Mouse (Mus musculus) kidney, embryonic 14.5 days (tissue): Measurements from ENCODE around the gene Bach2. TPM values are rescaled to one million over a fixed set of nuclear protein-coding genes. Genes with fewer than 3 reads are reported as not detected.

Experiments used
- ATAC-seq: fragments of 200-750 bp; cut with Nextera tagmentation; 2 replicates; pipeline ENCODE4 v1.8.0; 2017; ENCODE audit warnings: moderate number of reproducible peaks, mild to moderate bottlenecking, moderate TSS enrichment, moderate library complexity; ENCODE audit not compliant: low FRiP score, low TSS enrichment
- H3K27ac ChIP-seq: fragments of 300-500 bp; sonication (generic); 2 replicates; pipeline ENCODE4 v1.5.1; 2014; ENCODE audit warnings: low read depth, mild to moderate bottlenecking, low read length, moderate library complexity, mixed read lengths
- H3K27me3 ChIP-seq: fragments of 300-500 bp; sonication (generic); 2 replicates; pipeline ENCODE4 v1.6.1; 2014; ENCODE audit warnings: mild to moderate bottlenecking, low read length; ENCODE audit not compliant: control insufficient read depth, insufficient read depth
- H3K36me3 ChIP-seq: fragments of 300-500 bp; sonication (generic); 2 replicates; pipeline ENCODE4 v1.6.1; 2014; ENCODE audit warnings: low read length, mixed read lengths; ENCODE audit not compliant: control insufficient read depth, insufficient read depth
- H3K4me1 ChIP-seq: fragments of 300-500 bp; sonication (generic); 2 replicates; pipeline ENCODE4 v1.6.1; 2014; ENCODE audit warnings: low read length, mixed read lengths; ENCODE audit not compliant: control insufficient read depth, insufficient read depth
- H3K4me2 ChIP-seq: fragments of 300-500 bp; sonication (generic); replicated peaks from 2 replicates; pipeline ENCODE4 v1.6.1; 2014; ENCODE audit warnings: low read depth, mild to moderate bottlenecking, low read length
- H3K4me3 ChIP-seq: fragments of 300-500 bp; sonication (generic); 2 replicates; pipeline ENCODE4 v1.5.1; 2014; ENCODE audit warnings: mild to moderate bottlenecking, low read length
- H3K9ac ChIP-seq: fragments of 300-500 bp; sonication (generic); 2 replicates; pipeline ENCODE4 v1.6.1; 2014; ENCODE audit warnings: low read depth, mild to moderate bottlenecking, low read length, moderate library complexity
- H3K9me3 ChIP-seq: fragments of 300-500 bp; sonication (generic); 2 replicates; pipeline ENCODE4 v1.6.1; 2016; ENCODE audit warnings: low read length; ENCODE audit not compliant: control insufficient read depth
- WGBS: fragments of 180-500 bp; shearing (Covaris S2); extraction: QIAGEN DNeasy Blood & Tissue Kit; methylation state at CpG from one replicate; pipeline ENCODE4 v1.1.7; 2014; 5-methylcytosine and 5-hydroxymethylcytosine counted together
- polyA plus RNA-seq: library from polyadenylated mRNA; unstranded; fragments of >200 nt; fragmentation: Nextera tagmentation; extraction: Ambion mirVana; gene quantifications from 2 replicates; pipeline ENCODE4 v1.2.1, GENCODE M21; 2014

Bach2 gene
- polyA plus RNA-seq, 1 experiment from 2014 or later, result 13.3 TPM

DNA sequence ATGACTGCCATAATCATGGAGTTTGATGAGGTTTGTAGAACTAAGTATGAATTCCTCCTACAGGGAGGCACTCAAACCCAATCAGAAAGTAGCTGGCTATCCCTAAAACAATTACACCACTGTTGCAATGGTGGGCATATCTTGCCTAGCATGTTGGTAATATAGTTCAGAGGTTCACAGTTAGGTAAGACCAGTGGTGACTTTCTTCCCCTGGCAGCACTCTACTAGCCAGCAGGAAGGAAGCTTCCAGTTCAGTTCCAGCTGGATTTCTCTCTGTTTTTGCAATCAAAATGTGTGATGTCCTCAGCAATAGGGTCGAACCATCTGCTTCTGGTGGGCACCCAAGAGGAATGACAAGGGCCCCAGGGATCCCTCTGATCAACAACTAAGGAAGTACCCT is 196.0 kb downstream of the Bach2 start:
- Histone ChIP-seq H3K4me1 (0 out of 2 replicates have a peak, but pooled peaks cover 5% of the 10 kb centered on the region), H3K4me2 (no peak overlapping the region), H3K36me3 (no peaks in the 10 kb centered on the region), H3K27ac (no peak overlapping the region), H3K9ac (no peak overlapping the region), H3K4me3 (no peak overlapping the region), H3K27me3 (no peaks in the 10 kb centered on the region), H3K9me3 (no peaks in the 10 kb centered on the region)
- WGBS, result 93% methylated on average over 1 of the region's 1 CpGs
- ATAC-seq, result no peak

DNA sequence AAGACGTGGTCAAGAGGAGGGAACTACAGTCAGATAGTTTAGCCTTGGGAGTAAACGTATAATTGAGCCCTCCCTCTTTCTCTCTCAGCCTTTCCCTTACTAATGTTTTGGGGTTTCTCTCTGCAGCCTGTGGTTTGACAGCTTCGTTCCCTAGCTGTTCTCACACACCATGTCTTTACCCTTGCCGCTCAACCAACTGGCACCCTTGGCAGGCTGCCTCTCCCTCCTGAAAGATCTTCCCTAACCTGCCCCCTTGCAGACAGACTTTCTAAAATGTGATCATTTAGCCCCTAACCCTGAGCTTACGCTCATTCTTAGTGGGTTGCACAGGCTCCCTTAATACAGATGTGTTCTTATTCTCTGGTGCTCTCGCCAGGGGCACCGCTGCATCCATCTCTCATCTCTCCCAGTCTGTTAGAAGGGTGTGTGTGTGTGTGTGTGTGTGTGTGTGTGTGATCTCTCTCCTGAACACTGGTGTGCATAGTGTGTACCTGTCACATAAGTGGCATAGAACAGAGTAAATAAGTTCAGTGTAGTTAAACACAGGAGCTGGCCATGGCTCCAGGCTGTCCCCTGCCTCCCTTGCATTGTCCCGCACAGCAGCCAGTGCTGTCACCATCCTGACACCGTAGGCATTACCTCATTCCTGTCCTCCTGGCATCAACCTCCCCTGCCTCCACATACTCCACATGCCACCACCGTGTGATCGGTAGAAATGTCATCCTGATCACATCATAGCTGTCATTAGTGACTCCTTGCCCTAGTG is 201.6 kb downstream of the Bach2 start:
- H3K9ac ChIP-seq, result no peak overlapping the region
- WGBS, result 85% methylated on average over 11 of the region's 11 CpGs

DNA sequence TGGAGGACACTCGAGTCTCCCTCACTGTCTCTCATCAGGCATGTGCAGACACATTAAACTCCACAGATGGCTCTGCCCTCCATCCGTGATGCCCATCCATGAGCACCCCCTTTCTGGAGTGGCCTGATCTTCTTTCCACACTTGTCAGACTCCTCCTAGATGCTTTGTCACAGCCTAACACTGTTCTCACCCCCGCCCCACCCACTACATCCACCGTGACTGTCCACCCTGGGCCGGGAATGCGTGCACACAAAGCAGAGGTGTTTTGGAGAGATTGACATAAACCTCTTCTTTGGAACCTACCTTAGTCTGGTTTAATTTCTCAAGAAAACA is 202.1 kb downstream of the Bach2 start:
- no peak overlapping the region for H3K27ac ChIP-seq
- no peaks in the 10 kb centered on the region for H3K9me3 ChIP-seq
- H3K36me3 ChIP-seq, result no peaks in the 10 kb centered on the region
- ATAC-seq, result no peak
- H3K4me1 ChIP-seq, result no peaks in the 10 kb centered on the region
- no peak overlapping the region for H3K4me2 ChIP-seq
- H3K9ac ChIP-seq, result no peak overlapping the region
- H3K27me3 ChIP-seq, result no peaks in the 10 kb centered on the region
- H3K4me3 ChIP-seq, result no peak overlapping the region
- WGBS, result 79% methylated on average over 6 of the region's 6 CpGs

More for the DNA sequence above, 201.6 kb downstream of the Bach2 start:
- Histone ChIP-seq H3K27me3 (no peaks in the 10 kb centered on the region), H3K4me3 (no peak overlapping the region), H3K4me1 (no peaks in the 10 kb centered on the region), H3K4me2 (no peak overlapping the region), H3K27ac (no peak overlapping the region), H3K9me3 (no peaks in the 10 kb centered on the region), H3K36me3 (no peaks in the 10 kb centered on the region)
- ATAC-seq, result no peak

DNA sequence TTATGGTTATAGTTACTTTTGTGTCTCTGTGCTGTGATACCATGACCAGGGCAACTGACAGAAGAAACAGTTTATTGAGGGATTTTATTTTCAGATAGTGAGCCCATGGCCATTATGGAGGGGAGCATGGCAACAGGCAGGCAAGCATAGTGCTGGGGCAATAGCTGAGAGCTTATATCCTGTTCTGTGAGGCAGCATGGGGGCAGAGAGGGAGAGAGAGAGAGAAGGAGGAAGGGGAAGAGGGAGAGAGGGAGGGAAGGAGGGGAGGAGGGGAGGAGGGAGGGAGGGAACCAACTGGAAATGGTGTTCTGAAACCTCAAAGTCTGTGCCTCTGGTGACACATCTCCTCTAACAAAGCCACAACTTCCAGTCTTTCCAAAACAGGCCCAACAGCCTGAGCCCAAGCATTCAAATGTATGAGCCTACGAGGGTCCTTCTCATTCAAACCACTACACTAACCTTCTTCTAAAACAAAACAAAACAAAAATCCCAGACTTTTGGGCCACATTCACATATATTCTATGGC is 206.1 kb downstream of the Bach2 start:
- 96% methylated on average over 1 of the region's 1 CpGs for WGBS
- Histone ChIP-seq H3K27ac (no peak overlapping the region), H3K4me2 (no peak overlapping the region), H3K4me1 (no peaks in the 10 kb centered on the region), H3K4me3 (no peak overlapping the region), H3K9ac (no peak overlapping the region), H3K9me3 (no peaks in the 10 kb centered on the region), H3K36me3 (no peaks in the 10 kb centered on the region), H3K27me3 (no peaks in the 10 kb centered on the region)
- ATAC-seq, result no peak

DNA sequence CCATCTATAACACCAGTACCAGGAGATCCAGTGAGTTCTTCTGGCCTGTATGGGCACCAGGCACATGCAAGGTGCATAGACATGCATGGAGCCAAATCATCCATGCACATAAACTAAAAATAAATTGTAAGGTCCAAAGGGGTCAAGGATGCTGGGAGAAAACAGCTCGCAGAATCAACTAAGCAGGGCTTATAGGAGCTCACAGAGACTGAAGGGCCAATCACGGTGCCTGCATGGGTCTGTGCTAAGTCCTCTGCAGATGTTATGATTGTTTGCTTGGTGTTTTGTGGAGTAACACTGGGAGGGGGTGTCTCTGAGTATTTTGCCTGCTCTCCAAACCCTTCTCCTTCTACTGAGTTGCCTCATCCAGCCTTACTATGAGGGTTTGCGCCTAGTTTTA is 209.2 kb downstream of the Bach2 start:
- H3K9ac ChIP-seq, result no peak overlapping the region
- no peak overlapping the region for H3K27ac ChIP-seq
- ATAC-seq, result no peak
- no peaks in the 10 kb centered on the region for H3K27me3 ChIP-seq
- no peaks in the 10 kb centered on the region for H3K36me3 ChIP-seq
- no peak overlapping the region for H3K4me3 ChIP-seq
- H3K4me2 ChIP-seq, result no peak overlapping the region
- H3K4me1 ChIP-seq, result no peaks in the 10 kb centered on the region
- WGBS, result 92% methylated on average over 3 of the region's 3 CpGs
- no peaks in the 10 kb centered on the region for H3K9me3 ChIP-seq

DNA sequence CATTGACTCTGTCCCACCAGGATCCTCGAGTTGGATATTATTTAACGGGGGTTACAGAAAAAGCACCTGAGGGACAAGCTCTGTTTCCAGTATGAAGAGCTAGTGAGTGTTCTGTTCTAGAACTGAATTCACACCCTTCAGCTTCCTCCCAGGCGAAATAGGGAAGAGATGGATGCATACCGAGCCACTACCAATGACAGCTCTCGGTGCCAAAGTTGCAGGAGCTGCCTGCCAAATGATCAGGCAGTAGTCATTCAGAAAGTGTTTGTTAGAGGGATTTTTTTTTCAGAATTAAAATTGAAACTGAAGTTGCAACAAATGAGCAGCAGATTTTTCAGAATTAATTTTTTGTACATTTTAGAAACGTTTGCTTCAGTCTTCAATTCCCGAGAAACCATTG is 223.4 kb downstream of the Bach2 start:
- WGBS, result 89% methylated on average over 7 of the region's 7 CpGs
- Histone ChIP-seq H3K36me3 (no peaks in the 10 kb centered on the region), H3K4me1 (no peaks in the 10 kb centered on the region), H3K9ac (no peak overlapping the region), H3K27ac (no peak overlapping the region), H3K27me3 (no peaks in the 10 kb centered on the region), H3K9me3 (no peaks in the 10 kb centered on the region), H3K4me3 (no peak overlapping the region), H3K4me2 (no peak overlapping the region)
- no peak for ATAC-seq

DNA sequence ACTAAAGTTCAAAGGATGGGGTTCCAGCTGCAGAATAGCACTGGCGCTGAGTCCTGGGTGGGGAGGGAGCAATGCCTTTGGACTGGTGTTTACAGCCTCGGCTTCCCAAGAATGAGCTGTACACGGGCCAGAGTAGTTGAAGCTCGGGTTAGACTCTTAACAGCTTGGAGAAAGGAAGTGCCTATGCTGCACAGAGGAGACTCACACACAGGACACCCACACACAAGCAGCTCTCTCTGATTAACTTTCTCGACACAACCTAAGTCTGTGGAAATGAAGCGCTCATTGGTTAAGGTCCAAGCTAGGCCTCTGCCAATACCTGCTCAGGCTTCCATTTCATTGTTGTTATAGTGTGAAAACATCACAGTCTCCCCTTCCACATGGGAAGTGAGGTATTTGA is 224.5 kb downstream of the Bach2 start:
- no peaks in the 10 kb centered on the region for H3K4me1 ChIP-seq
- H3K4me2 ChIP-seq, result no peak overlapping the region
- H3K9me3 ChIP-seq, result no peaks in the 10 kb centered on the region
- no peak for ATAC-seq
- no peak overlapping the region for H3K27ac ChIP-seq
- H3K27me3 ChIP-seq, result no peaks in the 10 kb centered on the region
- no peaks in the 10 kb centered on the region for H3K36me3 ChIP-seq
- 88% methylated on average over 6 of the region's 6 CpGs for WGBS
- H3K4me3 ChIP-seq, result no peak overlapping the region
- no peak overlapping the region for H3K9ac ChIP-seq

DNA sequence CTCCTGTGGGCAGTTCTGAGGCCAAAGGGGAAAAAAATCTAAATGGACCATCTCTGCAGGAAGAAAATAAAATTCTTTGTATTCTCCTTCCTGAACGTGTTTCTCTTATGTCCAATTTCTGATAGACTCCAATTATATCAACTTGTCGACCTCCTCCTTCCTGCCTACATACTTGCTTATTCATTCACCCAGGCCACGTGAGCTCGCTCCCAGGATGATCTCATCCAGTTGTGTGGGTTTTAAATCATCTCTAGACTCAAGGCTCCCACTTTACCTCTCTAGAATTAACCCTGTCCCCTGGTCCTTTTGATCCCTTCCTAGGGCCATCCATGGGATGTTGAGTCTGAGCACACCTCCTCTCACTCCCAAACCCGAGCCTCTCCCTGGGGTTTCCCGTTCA is 225.9 kb downstream of the Bach2 start:
- Histone ChIP-seq H3K4me2 (no peak overlapping the region), H3K27me3 (no peaks in the 10 kb centered on the region), H3K9ac (no peak overlapping the region), H3K4me1 (no peaks in the 10 kb centered on the region), H3K27ac (no peak overlapping the region), H3K9me3 (peaks cover 2% of the 10 kb centered on the region; the same call in 1 of the 2 replicates), H3K36me3 (no peaks in the 10 kb centered on the region), H3K4me3 (no peak overlapping the region)
- no peak for ATAC-seq
- WGBS, result 50% methylated on average over 6 of the region's 6 CpGs

DNA sequence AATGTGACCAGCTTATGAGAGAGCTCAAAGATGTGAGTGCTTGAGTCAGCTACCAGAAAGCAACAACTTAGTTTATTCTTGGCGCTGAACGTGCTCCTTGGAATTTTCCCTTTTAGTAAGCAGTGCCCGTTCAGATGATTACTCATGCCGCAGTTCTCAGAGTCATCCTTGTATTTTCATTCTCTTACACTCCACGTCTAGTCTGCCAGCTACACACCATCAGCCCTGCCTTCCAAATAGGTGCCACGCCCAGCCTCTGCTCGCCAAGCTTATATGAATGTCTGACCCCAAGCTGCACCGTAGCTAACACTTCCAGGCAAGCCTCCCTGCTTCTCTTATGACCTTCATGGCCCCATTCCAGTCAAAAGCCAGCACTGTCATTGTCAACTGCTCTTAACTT is 227.4 kb downstream of the Bach2 start:
- no peaks in the 10 kb centered on the region for H3K36me3 ChIP-seq
- ATAC-seq, result no peak
- no peak overlapping the region for H3K27ac ChIP-seq
- H3K4me3 ChIP-seq, result no peak overlapping the region
- H3K27me3 ChIP-seq, result no peaks in the 10 kb centered on the region
- 81% methylated on average over 8 of the region's 8 CpGs for WGBS
- no peak overlapping the region for H3K4me2 ChIP-seq
- peaks cover 4% of the 10 kb centered on the region; the same call in 1 of the 2 replicates for H3K9me3 ChIP-seq
- H3K4me1 ChIP-seq, result no peaks in the 10 kb centered on the region
- no peak overlapping the region for H3K9ac ChIP-seq
